Mouse (Mus musculus) G1E (cell line): ENCODE measurements around the gene Dgkz.

Experiments used
- CTCF ChIP-seq: IDR thresholded peaks from 2 replicates; pipeline ENCODE4 v1.5.1; 2012; ENCODE audit warnings: low read depth, low read length, inconsistent platforms, mixed read lengths
- POLR2AphosphoS5 ChIP-seq: IDR thresholded peaks from 2 replicates; pipeline ENCODE4 v1.6.1; 2012; ENCODE audit warnings: low read depth, low read length, inconsistent platforms; ENCODE audit not compliant: insufficient replicate concordance
- TAL1 ChIP-seq: conservative IDR thresholded peaks from 2 replicates; pipeline ENCODE4 v1.6.1; 2012; ENCODE audit warnings: low read depth, low read length, inconsistent platforms, mixed read lengths

DNA sequence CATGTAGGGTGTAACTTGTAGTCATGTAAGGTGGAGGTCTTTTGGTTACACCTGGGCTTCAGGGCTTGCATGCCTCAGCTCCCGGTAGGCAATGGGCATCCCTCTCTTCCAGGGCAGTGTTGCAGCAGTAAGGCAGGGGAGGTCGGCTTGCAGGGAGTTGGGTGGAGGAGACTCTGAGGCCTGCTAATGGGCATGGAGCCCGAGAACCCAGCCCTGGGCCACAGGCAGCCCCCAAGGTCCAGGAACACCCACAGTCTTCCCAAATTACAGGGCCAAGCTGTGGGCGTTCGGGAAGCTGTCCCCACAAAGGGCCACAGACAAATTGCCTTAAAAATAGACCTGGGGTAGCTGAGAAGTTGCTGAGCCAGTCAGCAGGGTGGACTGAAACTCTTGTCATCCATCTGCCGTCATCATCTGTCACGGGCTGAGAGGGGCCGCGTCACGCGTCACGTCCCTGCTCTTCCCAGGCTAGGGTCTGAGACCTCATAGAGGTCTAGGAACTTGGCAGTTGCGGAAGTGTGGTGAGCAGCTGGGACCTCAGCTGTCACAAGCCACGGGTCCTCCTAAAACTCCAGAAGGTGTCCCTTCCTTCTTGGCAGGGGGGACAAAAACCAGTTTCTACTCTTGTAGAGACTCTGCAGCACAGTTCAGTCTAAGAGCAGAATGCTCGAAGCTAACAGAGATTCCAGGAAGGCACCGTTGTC is 22.4 kb upstream of the Dgkz start:
- TF ChIP-seq CTCF (no peak), POLR2AphosphoS5 (no peak), TAL1 (no peak)
